ENCODE assay signal across 8 mouse cellular contexts in the genomic region with DNA sequence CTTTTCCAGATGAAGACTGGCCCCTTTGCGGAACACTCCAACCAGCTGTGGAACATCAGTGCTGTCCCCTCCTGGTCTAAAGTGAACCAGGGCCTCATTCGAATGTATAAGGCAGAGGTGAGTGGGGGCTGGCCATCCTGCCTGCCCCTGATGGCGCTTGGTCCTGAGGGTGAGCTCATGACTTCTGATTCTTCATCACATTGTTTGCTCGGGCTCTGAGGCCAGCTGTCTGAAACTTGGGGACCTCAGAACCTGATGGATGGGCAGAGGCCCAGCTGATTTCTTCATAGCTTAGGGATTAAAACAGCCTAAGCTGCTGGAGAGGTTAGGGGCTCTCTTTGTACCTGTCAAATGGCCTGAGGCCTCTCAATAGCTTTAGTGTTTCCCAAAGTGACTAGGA. TPM values are rescaled to one million over a fixed set of nuclear protein-coding genes. Genes with fewer than 3 reads are reported as not detected.
A peak's percentile ranks its signal among the peaks of the same experiment; 100 is the strongest.
DNase-seq lines count a peak whose midpoint lies in the region; ATAC-seq and TF ChIP-seq lines count a peak whose summit lies in the region.

No protein-coding gene starts in this region.

- whole genome bisulfite sequencing in heart, adult 2 months, result 24% methylated on average over 4 of the region's 4 CpGs
- WGBS in forebrain, postnatal 0 days, result 67% methylated on average over 4 of the region's 4 CpGs
- WGBS in liver, postnatal 0 days (ENCODE audit: insufficient replicate concordance), result 74% methylated on average over 4 of the region's 4 CpGs

- no peak for TF ChIP-seq CTCF in heart, adult 2 months (IDR thresholded peaks at IDR 0.05)
- TF ChIP-seq CTCF in CH12.LX (conservative IDR thresholded peaks at IDR 0.05 in 1 of 2, IDR thresholded peaks at IDR 0.05 in 1 of 2; ENCODE audit: low read depth in 2 of 2, low read length in 2 of 2), result no peak
- no peak for TF ChIP-seq CTCF in forebrain, postnatal 0 days (IDR thresholded peaks at IDR 0.05; ENCODE audit: low read depth)
- no peak for TF ChIP-seq CTCF in liver, postnatal 0 days (IDR thresholded peaks at IDR 0.05; ENCODE audit: low read depth)

- peaks cover 69% of the 10 kb centered on the region for H3K4me1 ChIP-seq in heart, adult 2 months (ENCODE audit: control insufficient read depth, insufficient read depth, low read length)
- peaks cover 38 to 72% of the 10 kb centered on the region in 2 experiments for H3K4me1 ChIP-seq in CH12.LX (ENCODE audit: control insufficient read depth in 1 of 2, insufficient read depth in 2 of 2)
- H3K4me1 ChIP-seq in forebrain, postnatal 0 days (ENCODE audit: insufficient read depth), result peaks cover 19% of the 10 kb centered on the region
- peaks cover 45% of the 10 kb centered on the region for H3K4me1 ChIP-seq in liver, postnatal 0 days (ENCODE audit: insufficient read depth)

- no peak for ATAC-seq in forebrain, postnatal 0 days
- ATAC-seq in liver, postnatal 0 days, result no peak

- no peak overlapping the region for H3K4me3 ChIP-seq in heart, adult 2 months
- no peak overlapping the region for H3K4me3 ChIP-seq in CH12.LX (replicated peaks in 1 of 3; ENCODE audit: low read depth in 2 of 3, low read length in 2 of 3, poor library complexity in 1 of 3)
- no peak overlapping the region for H3K4me3 ChIP-seq in forebrain, postnatal 0 days (ENCODE audit: low read depth, low read length)
- no peak overlapping the region for H3K4me3 ChIP-seq in liver, postnatal 0 days (ENCODE audit: low read depth, low read length)

- intact Hi-C loops in heart, adult 2 months (cut with DNase I), result loop anchor here (5.0 kb wide), 1 partner anchor 104 kb away; no protein-coding TSS in a partner anchor
- intact Hi-C loops in heart, postnatal 14 days (cut with DNase I), result no loop called here

- in situ Hi-C loops in CH12.LX (cut with MboI; ENCODE audit: low pct_ligation_motif_present, low pct_unique_long_range_greater_than_20kb, low sequenced_read_pairs), result no loop called here

- TF ChIP-seq POLR2A in heart, adult 2 months (IDR thresholded peaks at IDR 0.05; ENCODE audit: insufficient read depth, low read depth, low read length), result no peak
- no peak for TF ChIP-seq POLR2A in CH12.LX (IDR thresholded peaks at IDR 0.05; ENCODE audit: low read depth, low read length)

- TF ChIP-seq EP300 in heart, adult 2 months (IDR thresholded peaks at IDR 0.05; ENCODE audit: insufficient read depth, low read depth, low read length), result no peak
- TF ChIP-seq EP300 in CH12.LX (IDR thresholded peaks at IDR 0.05; ENCODE audit: low read length), result no peak
- no peak for TF ChIP-seq EP300 in liver, postnatal 0 days (IDR thresholded peaks at IDR 0.05; ENCODE audit: low read depth)

- H3K9me3 ChIP-seq in CH12.LX (replicated peaks; ENCODE audit: low read length), result peaks cover 3% of the 10 kb centered on the region
- H3K9me3 ChIP-seq in forebrain, postnatal 0 days (ENCODE audit: low read length), result no peaks in the 10 kb centered on the region
- H3K9me3 ChIP-seq in liver, postnatal 0 days (ENCODE audit: low read length), result no peaks in the 10 kb centered on the region

- peaks cover 20% of the 10 kb centered on the region for H3K36me3 ChIP-seq in heart, adult 2 months (ENCODE audit: control insufficient read depth, insufficient read depth, low read length)
- H3K36me3 ChIP-seq in CH12.LX (replicated peaks in 1 of 2; ENCODE audit: control insufficient read depth in 1 of 2, insufficient read depth in 1 of 2, low read length in 1 of 2), result peaks cover 39 to 81% of the 10 kb centered on the region in 2 experiments
- H3K36me3 ChIP-seq in forebrain, postnatal 0 days (ENCODE audit: insufficient read depth), result peaks cover 55% of the 10 kb centered on the region
- H3K36me3 ChIP-seq in liver, postnatal 0 days (replicated peaks; ENCODE audit: insufficient read depth, low read length), result peaks cover 69% of the 10 kb centered on the region

- no peak for DNase-seq in heart, adult 2 months
- DNase-seq in heart, postnatal 14 days, result no peak
- no peak for DNase-seq in CH12.LX (ENCODE audit: extremely low read depth)
- no peak for DNase-seq in forebrain, postnatal 0 days
- DNase-seq in liver, postnatal 0 days, result no peak
- no peak for DNase-seq in B cell, adult 2 months
- DNase-seq in cerebellum, postnatal 36 days, result no peak
- no peak for DNase-seq in embryo, embryonic 9.5 days (ENCODE audit: extremely low spot score)

- peak overlapping the region; percentile 97 for H3K27ac ChIP-seq in heart, adult 2 months
- 0 out of 2 replicates have a peak overlapping the region, but pooled peaks have one; percentile 85 for H3K27ac ChIP-seq in CH12.LX (ENCODE audit: insufficient read depth, low read depth)
- peak overlapping the region; percentile 90; the same call in 1 of the 2 replicates for H3K27ac ChIP-seq in forebrain, postnatal 0 days (ENCODE audit: low read depth, low read length)
- H3K27ac ChIP-seq in liver, postnatal 0 days (ENCODE audit: low read depth), result 0 out of 2 replicates have a peak overlapping the region, but pooled peaks have one; percentile 22

- no peak overlapping the region for H3K4me2 ChIP-seq in CH12.LX (ENCODE audit: insufficient read depth, low read depth, poor library complexity, severe bottlenecking)
- no peak overlapping the region for H3K4me2 ChIP-seq in forebrain, postnatal 0 days (ENCODE audit: low read depth)
- H3K4me2 ChIP-seq in liver, postnatal 0 days (ENCODE audit: low read depth, low read length), result no peak overlapping the region

- no peaks in the 10 kb centered on the region for H3K79me2 ChIP-seq in heart, adult 2 months (replicated peaks; ENCODE audit: control insufficient read depth, insufficient read depth, low read length)
- no peaks in the 10 kb centered on the region for H3K79me2 ChIP-seq in CH12.LX (replicated peaks; ENCODE audit: control insufficient read depth, extremely low read depth, insufficient read depth, poor library complexity, severe bottlenecking)

- TF ChIP-seq RAD21 in CH12.LX (IDR thresholded peaks at IDR 0.05; ENCODE audit: low read depth, low read length), result no peak

- peak overlapping the region; percentile 75 for H3K9ac ChIP-seq in heart, adult 2 months (ENCODE audit: low read depth, low read length)
- H3K9ac ChIP-seq in CH12.LX (ENCODE audit: insufficient read depth, low read depth), result no peak overlapping the region
- H3K9ac ChIP-seq in forebrain, postnatal 0 days, result no peak overlapping the region
- no peak overlapping the region; the same call in 1 of the 2 replicates for H3K9ac ChIP-seq in liver, postnatal 0 days (replicated peaks)

- dilution Hi-C loops in CH12.LX (cut with MboI; ENCODE audit: extremely low pct_ligation_motif_present, extremely low pct_unique_long_range_greater_than_20kb, low sequenced_read_pairs), result no loop called here

- no peaks in the 10 kb centered on the region for H3K27me3 ChIP-seq in heart, adult 2 months (ENCODE audit: control insufficient read depth, insufficient read depth, low read length)
- H3K27me3 ChIP-seq in CH12.LX (replicated peaks), result no peaks in the 10 kb centered on the region
- H3K27me3 ChIP-seq in forebrain, postnatal 0 days (ENCODE audit: insufficient read depth, low read length), result no peaks in the 10 kb centered on the region
- H3K27me3 ChIP-seq in liver, postnatal 0 days (ENCODE audit: insufficient read depth, low read length), result no peaks in the 10 kb centered on the region

TF ChIP-seq in CH12.LX, 34 proteins besides CTCF, POLR2A, EP300 and RAD21 (continues in another document):
- TF ChIP-seq NRF1 (IDR thresholded peaks at IDR 0.05; ENCODE audit: low read depth, low read length) (no peak), IRF4 (IDR thresholded peaks at IDR 0.05; ENCODE audit: low read depth, low read length) (no peak), USF2 (conservative IDR thresholded peaks at IDR 0.05; ENCODE audit: low read depth, low read length) (no peak), E2F4 (IDR thresholded peaks at IDR 0.05; ENCODE audit: insufficient replicate concordance, low read depth, low read length) (no peak)

RNA-seq across cellular contexts. Expression of a gene that starts 27.4 kb away (rescaled TPM):
- 10 to 100 TPM; 82.7 to 91.2 TPM for total RNA-seq in heart, adult 2 months (2021)
- polyA plus RNA-seq in heart, adult 2 months (2012; rRNA removed), result 88.7 and 107 TPM in 2 replicates
- 100 to 1,000 TPM in 1 of 2 experiments, 10 to 100 TPM in 1; 99.1 to 109 TPM for total RNA-seq in heart, postnatal 14 days (2021)
- total RNA-seq in CH12.LX (2012; rRNA removed) (111 and 120 TPM in 2 replicates), CH12.LX (2014; rRNA removed) (117 and 122 TPM in 2 replicates)
- 190 and 194 TPM in 2 replicates for polyA plus RNA-seq in CH12.LX (2012; ENCODE audit: insufficient read length, low read depth)
- total RNA-seq in forebrain, postnatal 0 days (2014; rRNA removed), result 129 and 132 TPM in 2 replicates
- 143 and 148 TPM in 2 replicates for polyA plus RNA-seq in forebrain, postnatal 0 days (2015; fragmentation: Nextera tagmentation; extraction: Ambion mirVana)
- polyA plus RNA-seq in liver, postnatal 0 days (2015; fragmentation: Nextera tagmentation; extraction: Ambion mirVana), result 65.6 and 76.8 TPM in 2 replicates

RNA-seq across cellular contexts. Expression of a gene that starts 27.7 kb away (rescaled TPM):
- total RNA-seq in heart, adult 2 months (2021), result 100 to 1,000 TPM; 452 to 542 TPM
- 695 and 713 TPM in 2 replicates for polyA plus RNA-seq in heart, adult 2 months (2012; rRNA removed)
- total RNA-seq in heart, postnatal 14 days (2021), result 100 to 1,000 TPM; 441 to 477 TPM
- 3.6 and 4.5 TPM in 2 replicates for total RNA-seq in CH12.LX (2012; rRNA removed)
- total RNA-seq in CH12.LX (2014; rRNA removed), result 1.3 and 1.7 TPM in 2 replicates
- 2.8 and 4.2 TPM in 2 replicates for polyA plus RNA-seq in CH12.LX (2012; ENCODE audit: insufficient read length, low read depth)
- total RNA-seq in forebrain, postnatal 0 days (2014; rRNA removed), result 28.0 and 33.6 TPM in 2 replicates
- polyA plus RNA-seq in forebrain, postnatal 0 days (2015; fragmentation: Nextera tagmentation; extraction: Ambion mirVana), result 20.7 and 24.0 TPM in 2 replicates
- 57.5 and 64.3 TPM in 2 replicates for polyA plus RNA-seq in liver, postnatal 0 days (2015; fragmentation: Nextera tagmentation; extraction: Ambion mirVana)

RNA-seq across cellular contexts. Expression of a gene that starts 30.7 kb away (rescaled TPM):
- total RNA-seq in heart, adult 2 months (2021), result 1 to 10 TPM; 2.8 to 3.0 TPM
- polyA plus RNA-seq in heart, adult 2 months (2012; rRNA removed), result 3.4 and 5.6 TPM in 2 replicates
- total RNA-seq in heart, postnatal 14 days (2021), result 1 to 10 TPM; 5.8 to 6.3 TPM
- total RNA-seq in CH12.LX (2012; rRNA removed) (0.98 and 1.1 TPM in 2 replicates), CH12.LX (2014; rRNA removed) (0.22 and 0.51 TPM in 2 replicates)
- 0.31 and 0.33 TPM in 2 replicates for polyA plus RNA-seq in CH12.LX (2012; ENCODE audit: insufficient read length, low read depth)
- total RNA-seq in forebrain, postnatal 0 days (2014; rRNA removed), result 17.7 and 19.9 TPM in 2 replicates
- polyA plus RNA-seq in forebrain, postnatal 0 days (2015; fragmentation: Nextera tagmentation; extraction: Ambion mirVana), result 4.0 and 6.2 TPM in 2 replicates
- polyA plus RNA-seq in liver, postnatal 0 days (2015; fragmentation: Nextera tagmentation; extraction: Ambion mirVana), result 0.31 and 0.69 TPM in 2 replicates

RNA-seq across cellular contexts. Expression of a gene that starts 51.2 kb away (rescaled TPM):
- 1 to 10 TPM; 5.9 to 9.0 TPM for total RNA-seq in heart, adult 2 months (2021)
- polyA plus RNA-seq in heart, adult 2 months (2012; rRNA removed), result 23.5 and 25.1 TPM in 2 replicates
- 10 to 100 TPM; 11.4 to 12.1 TPM for total RNA-seq in heart, postnatal 14 days (2021)
- total RNA-seq in CH12.LX (2012; rRNA removed) (19.2 and 22.8 TPM in 2 replicates), CH12.LX (2014; rRNA removed) (15.0 and 22.3 TPM in 2 replicates)
- 17.9 and 19.1 TPM in 2 replicates for polyA plus RNA-seq in CH12.LX (2012; ENCODE audit: insufficient read length, low read depth)
- total RNA-seq in forebrain, postnatal 0 days (2014; rRNA removed), result 52.2 and 92.4 TPM in 2 replicates
- 40.1 and 44.7 TPM in 2 replicates for polyA plus RNA-seq in forebrain, postnatal 0 days (2015; fragmentation: Nextera tagmentation; extraction: Ambion mirVana)
- polyA plus RNA-seq in liver, postnatal 0 days (2015; fragmentation: Nextera tagmentation; extraction: Ambion mirVana), result 12.0 and 12.2 TPM in 2 replicates

Comparison
In these comparisons a context has a peak if more than half of its experiments do, and no peak if none do; other contexts are left out.
1. H3K27ac ChIP-seq: peak in every context shown above with its lines; median percentile 97 in heart, adult 2 months; 90 in forebrain, postnatal 0 days; 85 in CH12.LX; 22 in liver, postnatal 0 days.
2. RNA of a gene that starts 27.7 kb away (total RNA-seq): 452 to 542 TPM in heart, adult 2 months and 441 to 477 TPM in heart, postnatal 14 days; 28.0 to 33.6 TPM in forebrain, postnatal 0 days and 1.3 to 4.5 TPM in CH12.LX; every median in the first group is over 10 times any median in the second.